Mouse (Mus musculus) thymus, adult 2 months (tissue): Measurements from ENCODE around the gene Gad1.

Source experiments
- CTCF ChIP-seq: fragments of 200-500 bp; IDR thresholded peaks from 2 replicates; pipeline ENCODE4 v1.5.1; 2012; ENCODE audit warnings: mild to moderate bottlenecking, control low read depth, low read length, moderate library complexity, borderline replicate concordance; ENCODE audit not compliant: control insufficient read depth, poor library complexity, insufficient read depth; ENCODE audit errors: extremely low read depth
- POLR2A ChIP-seq: fragments of 200-500 bp; IDR thresholded peaks from 2 replicates; pipeline ENCODE4 v1.6.1; 2012; ENCODE audit warnings: mild to moderate bottlenecking, low read length, control low read depth, moderate library complexity; ENCODE audit not compliant: control insufficient read depth, poor library complexity, insufficient read depth; ENCODE audit errors: extremely low read depth

DNA sequence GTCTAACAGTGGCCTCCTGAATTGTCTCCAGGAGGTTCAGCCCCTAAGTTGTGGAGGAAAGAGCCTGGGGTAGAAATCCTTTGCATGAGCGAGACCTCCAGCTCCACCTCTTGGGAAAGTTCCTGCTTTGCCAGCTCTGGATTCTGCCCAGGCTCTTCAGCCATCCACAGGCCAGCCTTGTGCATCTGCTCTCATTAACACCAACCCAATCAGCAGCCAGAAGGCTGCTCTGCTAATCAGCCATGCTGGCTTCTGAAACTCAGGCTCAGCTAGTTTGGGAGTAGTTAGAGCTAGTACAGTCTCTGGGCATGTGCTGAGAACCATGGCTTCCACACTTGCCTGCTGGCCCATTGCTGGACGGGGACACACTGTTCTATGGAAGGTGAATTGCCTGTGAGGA lies 43.0 kb downstream of the Gad1 start:
- TF ChIP-seq POLR2A (no peak), CTCF (no peak)
